Mouse (Mus musculus): ENCODE data around the gene Tas1r1.

- TF ChIP-seq GATA1 (IDR thresholded peaks at IDR 0.05; ENCODE audit: low read length): no peak
- TF ChIP-seq TAL1 (IDR thresholded peaks at IDR 0.05; ENCODE audit: low read length): no peak
Measured at GRCm38 (mm10) chr4:152039831-152040310, 1.5 kb upstream of the Tas1r1 start.

All from erythroblast, embryonic 14.5 days (primary cell).